Mouse (Mus musculus) thymus, adult 18-20 months (tissue): ENCODE results near the gene Sfi1.
"Not testable (repeated sequence)": the region's sequence is repeated elsewhere in the genome, so short reads cannot be mapped to it uniquely, and the experiment has no call there.

Experiments used
- DNase-seq, 2 experiments: peaks; one replicate each; pipeline ENCODE4 v3.0.0; 2022; ENCODE audit warnings: mixed read lengths in 2 of 2

Gene Sfi1

DNA sequence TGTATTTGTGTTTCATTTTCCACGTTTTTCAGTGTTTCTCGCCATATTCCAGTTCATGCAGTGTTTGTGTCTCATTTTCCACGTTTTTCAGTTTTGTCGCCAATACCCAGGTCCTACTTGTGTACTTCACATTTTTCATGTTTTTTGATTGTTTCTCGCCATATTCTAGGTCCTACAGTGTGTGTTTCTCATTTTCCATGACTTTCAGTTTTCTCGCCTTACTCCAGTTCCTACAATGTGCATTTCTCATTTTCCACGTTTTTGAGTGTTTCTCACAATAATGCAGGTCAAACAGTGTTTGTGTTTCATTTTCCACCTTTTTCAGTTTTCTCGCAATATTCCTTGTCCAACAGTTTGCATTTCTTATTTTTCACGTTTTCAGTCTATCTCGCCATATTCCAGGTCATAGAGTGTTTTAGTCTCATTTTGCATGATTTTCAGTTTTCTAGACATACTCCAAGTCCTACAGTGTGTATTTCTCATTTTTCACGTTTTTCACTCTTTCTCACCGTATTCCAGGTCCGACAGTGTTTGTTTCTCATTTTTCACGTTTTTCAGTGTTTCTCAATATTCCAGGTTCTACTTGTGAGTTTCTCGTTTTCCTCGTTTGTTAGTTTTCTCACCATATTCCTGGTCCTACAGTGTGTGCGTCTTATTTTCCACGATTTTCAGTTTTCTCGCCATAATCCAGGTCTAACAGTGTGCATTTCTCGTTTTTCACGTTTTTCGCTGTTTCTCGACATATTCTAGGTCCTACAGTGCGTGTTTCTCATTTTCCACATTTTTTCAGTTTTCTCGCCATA is 92.0 kb downstream of the Sfi1 start:
- DNase-seq, result no peak

DNA sequence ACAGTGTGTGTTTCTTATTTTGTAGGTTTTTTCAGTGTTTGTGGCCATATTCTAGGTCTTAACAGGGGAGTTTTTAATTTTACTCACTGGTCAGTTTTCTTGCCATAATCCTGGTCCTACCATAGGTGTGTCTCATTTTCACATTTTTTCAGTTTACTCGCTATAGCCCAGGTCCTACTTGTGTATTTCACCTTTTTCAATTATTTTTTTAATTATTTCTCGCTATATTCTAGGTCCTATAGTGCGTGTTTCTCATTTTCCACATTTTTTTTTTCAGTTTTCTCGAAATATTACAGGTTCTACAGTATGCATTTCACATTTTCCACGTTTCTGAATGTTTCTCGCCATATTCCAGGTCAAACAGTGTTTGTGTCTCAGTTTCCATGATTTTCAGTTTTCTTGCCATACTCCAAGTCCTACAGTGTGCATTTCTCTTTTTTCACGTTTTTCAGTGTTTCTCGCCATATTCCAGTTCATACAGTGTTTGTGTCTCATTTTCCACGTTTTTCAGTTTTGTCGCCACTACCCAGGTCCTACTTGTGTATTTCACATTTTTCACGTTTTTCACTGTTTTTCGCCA is 93.1 kb downstream of the Sfi1 start:
- DNase-seq, result not testable (repeated sequence)
